Comparison of ENCODE assay signal across 22 mouse cellular contexts in the genomic region with DNA sequence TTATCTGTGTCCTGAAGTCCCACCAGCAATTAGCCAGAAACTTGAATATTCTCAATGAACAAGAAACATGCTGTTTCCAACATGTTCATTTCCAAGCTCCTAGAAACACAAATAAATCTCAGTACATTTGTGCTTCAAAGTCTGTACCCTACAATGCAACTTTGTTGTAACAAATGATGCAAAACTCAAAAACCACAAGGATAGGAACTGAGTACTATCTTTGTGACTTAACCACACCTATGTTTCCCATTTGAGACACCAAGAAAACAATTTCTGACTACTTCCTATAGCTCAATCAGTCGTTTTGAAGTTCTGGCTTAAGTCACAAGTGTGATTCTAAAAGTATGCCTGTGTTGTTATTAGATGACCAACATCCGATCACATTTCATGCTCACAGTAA. TPM values are rescaled to one million over a fixed set of nuclear protein-coding genes. Genes with fewer than 3 reads are reported as not detected.
DNase-seq lines count a peak whose midpoint lies in the region; ATAC-seq and TF ChIP-seq lines count a peak whose summit lies in the region.
"Had no signal": no experiment of that assay in that cellular context is flagged by ENCODE, and none has a peak within 500 bp of the region (broad histone marks: within the 10 kb centered on the region; RNA-seq: fewer than 3 reads in every experiment).

No protein-coding gene starts in this region.

- no peak for TF ChIP-seq EP300 in liver, postnatal 0 days (IDR thresholded peaks at IDR 0.05; ENCODE audit: low read depth)

- H3K9me3 ChIP-seq in liver, postnatal 0 days (ENCODE audit: low read length), result no peaks in the 10 kb centered on the region
- H3K9me3 ChIP-seq in liver, embryonic 12.5 days (replicated peaks), result no peaks in the 10 kb centered on the region
- H3K9me3 ChIP-seq: heart, embryonic 12.5 days; kidney, embryonic 15.5 days; limb, embryonic 13.5 days; midbrain, embryonic 13.5 days; neural tube, embryonic 15.5 days had no signal

- H3K36me3 ChIP-seq in liver, postnatal 0 days (replicated peaks; ENCODE audit: insufficient read depth, low read length), result peaks cover 49% of the 10 kb centered on the region
- H3K36me3 ChIP-seq in liver, embryonic 12.5 days, result peaks cover 84% of the 10 kb centered on the region

- no peak overlapping the region for H3K4me3 ChIP-seq in liver, postnatal 0 days (ENCODE audit: low read depth, low read length)
- no peak overlapping the region for H3K4me3 ChIP-seq in liver, embryonic 12.5 days
- no peak overlapping the region for H3K4me3 ChIP-seq in bone marrow macrophage, adult 2 months (ENCODE audit: insufficient read depth, low read length)
- H3K4me3 ChIP-seq: heart, embryonic 12.5 days; kidney, embryonic 15.5 days; limb, embryonic 13.5 days; midbrain, embryonic 13.5 days; myocyte; neural tube, embryonic 15.5 days had no signal

- no peak for TF ChIP-seq CTCF in liver, postnatal 0 days (IDR thresholded peaks at IDR 0.05; ENCODE audit: low read depth)
- no peak for TF ChIP-seq CTCF in bone marrow macrophage, adult 2 months (IDR thresholded peaks at IDR 0.05; ENCODE audit: low read depth, low read length)

- peak overlapping the region; percentile 70; the same call in 1 of the 2 replicates for H3K27ac ChIP-seq in liver, postnatal 0 days (ENCODE audit: low read depth)
- H3K27ac ChIP-seq in liver, embryonic 12.5 days, result no peak overlapping the region
- peak overlapping the region; percentile 56 for H3K27ac ChIP-seq in bone marrow macrophage, adult 2 months (ENCODE audit: insufficient read depth, low read depth, low read length)
- H3K27ac ChIP-seq: hindbrain, embryonic 14.5 days; kidney, embryonic 15.5 days; limb, embryonic 13.5 days; midbrain, embryonic 13.5 days; neural tube, embryonic 15.5 days had no signal

- TF ChIP-seq POLR2A in bone marrow macrophage, adult 2 months (IDR thresholded peaks at IDR 0.05; ENCODE audit: borderline replicate concordance, low read depth, low read length), result no peak

- no peak for DNase-seq in liver, postnatal 0 days
- DNase-seq in 416B (ENCODE audit: low read depth), result peak; percentile 24
- DNase-seq in heart, postnatal 4 days, result no peak
- no peak for DNase-seq in right cerebral cortex, adult 2 months (ENCODE audit: low spot score in 2 of 2)
- DNase-seq: adrenal gland, adult 8-10 months; cerebellum, adult 11-12 months; cerebellum, postnatal 14 days; embryo, embryonic 11 days; forebrain, postnatal 0 days had no signal

- H3K27me3 ChIP-seq in liver, postnatal 0 days (ENCODE audit: insufficient read depth, low read length), result no peaks in the 10 kb centered on the region
- no peaks in the 10 kb centered on the region for H3K27me3 ChIP-seq in liver, embryonic 12.5 days (replicated peaks)
- H3K27me3 ChIP-seq: heart, embryonic 12.5 days; kidney, embryonic 15.5 days; limb, embryonic 13.5 days; midbrain, embryonic 13.5 days; neural tube, embryonic 15.5 days had no signal

- WGBS in liver, postnatal 0 days (ENCODE audit: insufficient replicate concordance), result 59% methylated on average over 2 of the region's 2 CpGs
- WGBS in liver, embryonic 12.5 days (ENCODE audit: insufficient replicate concordance), result 70% methylated on average over 2 of the region's 2 CpGs

- no peaks in the 10 kb centered on the region for H3K4me1 ChIP-seq in liver, postnatal 0 days (ENCODE audit: insufficient read depth)
- peaks cover 14% of the 10 kb centered on the region for H3K4me1 ChIP-seq in liver, embryonic 12.5 days
- peaks cover 15% of the 10 kb centered on the region for H3K4me1 ChIP-seq in bone marrow macrophage, adult 2 months (ENCODE audit: control insufficient read depth, insufficient read depth, low read length)
- H3K4me1 ChIP-seq: kidney, embryonic 15.5 days; limb, embryonic 13.5 days; midbrain, embryonic 13.5 days had no signal

- H3K9ac ChIP-seq in liver, postnatal 0 days (replicated peaks), result no peak overlapping the region
- H3K9ac ChIP-seq in liver, embryonic 12.5 days, result no peak overlapping the region
- H3K9ac ChIP-seq: forebrain, postnatal 0 days; heart, embryonic 12.5 days; hindbrain, embryonic 14.5 days; kidney, embryonic 15.5 days; limb, embryonic 13.5 days; midbrain, embryonic 13.5 days; neural tube, embryonic 15.5 days had no signal

- peak overlapping the region; percentile 50 for H3K4me2 ChIP-seq in liver, postnatal 0 days (ENCODE audit: low read depth, low read length)
- no peak overlapping the region for H3K4me2 ChIP-seq in liver, embryonic 12.5 days
- H3K4me2 ChIP-seq: heart, embryonic 12.5 days; hindbrain, embryonic 14.5 days; kidney, embryonic 15.5 days; limb, embryonic 13.5 days; midbrain, embryonic 13.5 days; neural tube, embryonic 15.5 days had no signal

- no peak for ATAC-seq in liver, postnatal 0 days
- no peak for ATAC-seq in liver, embryonic 12.5 days
- ATAC-seq in megakaryocyte progenitor cell, adult 5-6 weeks (replicated peaks; ENCODE audit: poor library complexity), result peak; percentile 64
- ATAC-seq in inflammation-experienced regulatory T-cells, adult 6 months, result no peak
- ATAC-seq: forebrain, postnatal 0 days; intestine, embryonic 16.5 days; midbrain, embryonic 13.5 days had no signal

RNA-seq across cellular contexts. Expression of a gene that starts 53.2 kb away (rescaled TPM):
- 0.04 and 0.08 TPM in 2 replicates for polyA plus RNA-seq in liver, postnatal 0 days (2015; fragmentation: Nextera tagmentation; extraction: Ambion mirVana)
- polyA plus RNA-seq in liver, embryonic 12.5 days (2016; fragmentation: Nextera tagmentation; extraction: Ambion mirVana), result 0.04 TPM in 1 of 2 replicates, not detected in the other
- polyA plus RNA-seq in bone marrow macrophage, adult 2 months (2012; ENCODE audit: insufficient read depth, insufficient read length, missing spikeins), result not detected in 2 replicates
- total RNA-seq in megakaryocyte progenitor cell, adult 5-6 weeks (2015), result not detected in 2 replicates
- total RNA-seq in megakaryocyte progenitor cell, adult 5-6 weeks (2017), result not detected in 2 replicates
- 10 to 100 TPM; 17.6 to 18.8 TPM for total RNA-seq in heart, postnatal 4 days (2021)
- not detected for polyA plus RNA-seq in inflammation-experienced regulatory T-cells, adult 6 months (2017; shearing (Covaris generic))
- polyA plus RNA-seq: myocyte; thymus, postnatal 0 days had no signal
